9 mouse cellular contexts compared by ENCODE assay signal in the genomic region with DNA sequence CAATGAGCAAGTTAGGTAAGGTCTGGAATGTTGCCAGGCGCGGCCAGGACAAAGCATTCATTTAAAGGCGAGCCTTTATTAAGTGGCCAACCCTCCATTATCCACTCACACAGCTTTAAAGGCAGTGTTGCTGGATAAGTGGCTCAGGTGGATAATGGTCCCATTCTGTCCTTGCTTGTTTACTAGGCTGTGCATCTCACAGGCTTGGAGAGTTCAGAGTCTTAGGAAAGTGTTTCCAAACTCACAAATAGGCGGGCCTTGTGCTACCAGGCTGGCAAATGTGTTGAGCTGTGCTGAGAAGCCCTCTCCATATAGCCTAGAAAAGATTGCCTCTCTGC.
DNase-seq lines count a peak whose midpoint lies in the region; ATAC-seq and TF ChIP-seq lines count a peak whose summit lies in the region.
"Had no signal": no experiment of that assay in that cellular context is flagged by ENCODE, and none has a peak within 500 bp of the region (broad histone marks: within the 10 kb centered on the region; RNA-seq: fewer than 3 reads in every experiment).

No protein-coding gene starts in this region.

- no peaks in the 10 kb centered on the region; the same call in 1 of the 2 replicates for H3K36me3 ChIP-seq in heart, embryonic 11.5 days (ENCODE audit: control insufficient read depth, insufficient read depth, low read length)

- peak; percentile 29 for DNase-seq in adrenal gland, postnatal 14 days
- no peak for DNase-seq in adrenal gland, adult 8-10 months
- peak; percentile 61 for DNase-seq in MN1 (ENCODE audit: low spot score)
- DNase-seq in lung, adult 2 months: peak; percentile 33
- DNase-seq in spleen, adult 18-20 months: no peak
- DNase-seq in cerebellum, adult 8-10 months: no peak
- no peak for DNase-seq in kidney, postnatal 10 days

- ATAC-seq in heart, embryonic 11.5 days (replicated peaks; ENCODE audit: insufficient number of reproducible peaks, low FRiP score, low TSS enrichment): 0 out of 2 replicates have a peak, but pooled peaks have one; percentile 0

- no peak for TF ChIP-seq POLR2A in lung, adult 2 months (IDR thresholded peaks at IDR 0.05; ENCODE audit: borderline replicate concordance, extremely low read depth, low read depth, low read length)

- peaks cover 43% of the 10 kb centered on the region for H3K4me1 ChIP-seq in heart, embryonic 11.5 days (ENCODE audit: control insufficient read depth, insufficient read depth, low read length)
- H3K4me1 ChIP-seq in lung, adult 2 months (ENCODE audit: control insufficient read depth, insufficient read depth, low read length): no peaks in the 10 kb centered on the region
- H3K4me1 ChIP-seq: kidney, embryonic 15.5 days had no signal

- H3K9ac ChIP-seq in heart, embryonic 11.5 days (ENCODE audit: low read depth, low read length): peak overlapping the region; percentile 76
- H3K9ac ChIP-seq: kidney, embryonic 15.5 days had no signal

- 39% methylated on average over 4 of the region's 4 CpGs for WGBS in heart, embryonic 11.5 days (ENCODE audit: insufficient replicate concordance)
- 60% methylated on average over 4 of the region's 4 CpGs for WGBS in lung, adult 2 months

- H3K9me3 ChIP-seq in heart, embryonic 11.5 days (replicated peaks; ENCODE audit: control insufficient read depth, low read length): no peaks in the 10 kb centered on the region
- H3K9me3 ChIP-seq: kidney, embryonic 15.5 days had no signal

- H3K4me3 ChIP-seq in heart, embryonic 11.5 days (ENCODE audit: low read depth, low read length): peak overlapping the region; percentile 50
- no peak overlapping the region for H3K4me3 ChIP-seq in lung, adult 2 months (replicated peaks; ENCODE audit: extremely low read depth, low read depth, low read length)
- H3K4me3 ChIP-seq: kidney, embryonic 15.5 days had no signal

- peak overlapping the region; percentile 91 for H3K27ac ChIP-seq in heart, embryonic 11.5 days (ENCODE audit: low read depth, low read length)
- H3K27ac ChIP-seq: kidney, embryonic 15.5 days had no signal

- peak overlapping the region; percentile 64 for H3K4me2 ChIP-seq in heart, embryonic 11.5 days
- H3K4me2 ChIP-seq: kidney, embryonic 15.5 days had no signal

- H3K27me3 ChIP-seq in heart, embryonic 11.5 days (ENCODE audit: control insufficient read depth, insufficient read depth, low read length): no peaks in the 10 kb centered on the region
- H3K27me3 ChIP-seq: kidney, embryonic 15.5 days had no signal

- TF ChIP-seq CTCF in lung, adult 2 months (IDR thresholded peaks at IDR 0.05; ENCODE audit: insufficient read depth, low read length): no peak

Comparison
In these comparisons a context has a peak if more than half of its experiments do, and no peak if none do; other contexts are left out.
1. DNase-seq: peak in adrenal gland, postnatal 14 days (single experiment), MN1 (single experiment) and lung, adult 2 months (single experiment); none in adrenal gland, adult 8-10 months (single experiment), spleen, adult 18-20 months (0 of 2), cerebellum, adult 8-10 months (single experiment) and kidney, postnatal 10 days (single experiment).